Mouse (Mus musculus) heart, embryonic 15.5 days (tissue): ENCODE results near the gene Sdad1. TPM values are rescaled to one million over a fixed set of nuclear protein-coding genes. Genes with fewer than 3 reads are reported as not detected.

ENCODE experiments used
- ATAC-seq: fragments of 200-750 bp; cut with Nextera tagmentation; replicated peaks from 2 replicates; pipeline ENCODE4 v1.8.0; 2017; ENCODE audit warnings: low read depth, moderate TSS enrichment; ENCODE audit not compliant: insufficient number of reproducible peaks, insufficient read depth, low FRiP score
- H3K27ac ChIP-seq: fragments of 300-500 bp; sonication (generic); 2 replicates; pipeline ENCODE4 v1.5.1; 2015; ENCODE audit warnings: mild to moderate bottlenecking, inconsistent platforms
- H3K27me3 ChIP-seq: fragments of 300-500 bp; sonication (generic); 2 replicates; pipeline ENCODE4 v1.6.1; 2015; ENCODE audit warnings: inconsistent platforms
- H3K36me3 ChIP-seq: fragments of 300-500 bp; sonication (generic); 2 replicates; pipeline ENCODE4 v1.6.1; 2015; ENCODE audit warnings: mild to moderate bottlenecking, inconsistent platforms
- H3K4me1 ChIP-seq: fragments of 300-500 bp; sonication (generic); replicated peaks from 2 replicates; pipeline ENCODE4 v1.6.1; 2015; ENCODE audit warnings: inconsistent platforms
- H3K4me2 ChIP-seq: fragments of 300-500 bp; sonication (generic); 2 replicates; pipeline ENCODE4 v1.6.1; 2015; ENCODE audit warnings: inconsistent platforms, mild to moderate bottlenecking, moderate library complexity
- H3K4me3 ChIP-seq: fragments of 300-500 bp; sonication (generic); 2 replicates; pipeline ENCODE4 v1.5.1; 2015; ENCODE audit warnings: mild to moderate bottlenecking, inconsistent platforms
- H3K9ac ChIP-seq: fragments of 300-500 bp; sonication (generic); 2 replicates; pipeline ENCODE4 v1.6.1; 2015; ENCODE audit warnings: mild to moderate bottlenecking, inconsistent platforms
- H3K9me3 ChIP-seq: fragments of 300-500 bp; sonication (generic); replicated peaks from 2 replicates; pipeline ENCODE4 v1.6.1; 2016; ENCODE audit warnings: inconsistent platforms
- WGBS: fragments of 180-500 bp; shearing (Covaris S2); methylation state at CpG from one replicate; pipeline ENCODE4 v1.1.7; 2015; ENCODE audit warnings: mixed read lengths; 5-methylcytosine and 5-hydroxymethylcytosine counted together
- polyA plus RNA-seq: library from polyadenylated mRNA; unstranded; fragments of >200 nt; fragmentation: Nextera tagmentation; extraction: Ambion mirVana; gene quantifications from 2 replicates; pipeline ENCODE4 v1.2.1, GENCODE M21; 2015

Sdad1 gene
- polyA plus RNA-seq, 1 experiment from 2014 or later = 20.0 TPM

GRCm38 (mm10) chr5:92331635-92332338 is 21.5 kb upstream of the Sdad1 start, which contains the start of gene Art3:
TSS of gene Art3 (plus strand) at chr5:92331827.
- WGBS = 77% methylated on average over 17 of the region's 17 CpGs
- Histone ChIP-seq H3K36me3 (no peaks in the 10 kb centered on the region), H3K9ac (no peak within 1 kb of the TSS), H3K27me3 (no peaks in the 10 kb centered on the region), H3K4me3 (peak within 1 kb of the TSS; percentile 26), H3K9me3 (no peaks in the 10 kb centered on the region), H3K4me1 (peaks cover 7% of the 10 kb centered on the region), H3K27ac (peak within 1 kb of the TSS; percentile 61), H3K4me2 (peak within 1 kb of the TSS; percentile 42)
- ATAC-seq = no peak

GRCm38 (mm10) chr5:92331122-92331521 is 20.8 kb upstream of the Sdad1 start:
- H3K4me3 ChIP-seq = no peak overlapping the region
- 87% methylated on average over 12 of the region's 12 CpGs for WGBS
- no peak overlapping the region for H3K9ac ChIP-seq
- H3K4me2 ChIP-seq = no peak overlapping the region
- H3K36me3 ChIP-seq = no peaks in the 10 kb centered on the region
- H3K27ac ChIP-seq = no peak overlapping the region
- peaks cover 7% of the 10 kb centered on the region for H3K4me1 ChIP-seq
- no peak for ATAC-seq
- no peaks in the 10 kb centered on the region for H3K27me3 ChIP-seq
- H3K9me3 ChIP-seq = no peaks in the 10 kb centered on the region

GRCm38 (mm10) chr5:92327929-92328328 is 17.6 kb upstream of the Sdad1 start, which contains the start of gene Cxcl9:
TSS of gene Cxcl9 (minus strand) at chr5:92328079.
- ATAC-seq = no peak
- H3K4me1 ChIP-seq = peaks cover 14% of the 10 kb centered on the region
- no peak within 1 kb of the TSS for H3K9ac ChIP-seq
- WGBS = 80% methylated on average over 7 of the region's 7 CpGs
- H3K27ac ChIP-seq = no peak within 1 kb of the TSS
- 0 out of 2 replicates have a peak, but pooled peaks cover 4% of the 10 kb centered on the region for H3K27me3 ChIP-seq
- no peak within 1 kb of the TSS for H3K4me3 ChIP-seq
- no peak within 1 kb of the TSS for H3K4me2 ChIP-seq
- H3K36me3 ChIP-seq = no peaks in the 10 kb centered on the region
- H3K9me3 ChIP-seq = no peaks in the 10 kb centered on the region

DNA sequence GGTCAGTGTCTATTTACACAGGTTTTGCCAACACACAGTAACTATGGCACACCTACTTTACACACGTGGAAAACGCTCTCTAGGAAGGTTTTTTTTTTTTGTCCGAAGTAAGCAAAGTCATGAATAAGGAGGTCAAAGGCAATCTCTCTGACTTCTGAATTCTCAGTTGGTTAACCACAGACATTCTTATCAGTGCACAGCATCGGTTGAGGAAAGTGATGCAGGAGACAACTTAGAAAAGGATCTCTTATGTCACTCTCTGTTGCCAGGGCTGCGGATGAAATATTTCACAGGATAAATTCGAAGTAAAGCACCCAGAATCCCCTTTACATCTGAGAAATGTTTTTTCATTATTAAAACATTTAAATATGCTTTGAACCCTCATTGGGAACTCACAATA is 17.1 kb upstream of the Sdad1 start:
- peaks cover 14% of the 10 kb centered on the region for H3K4me1 ChIP-seq
- ATAC-seq = no peak
- no peak overlapping the region for H3K27ac ChIP-seq
- no peak overlapping the region for H3K9ac ChIP-seq
- 68% methylated on average over 6 of the region's 6 CpGs for WGBS
- 0 out of 2 replicates have a peak, but pooled peaks cover 4% of the 10 kb centered on the region for H3K27me3 ChIP-seq
- no peak overlapping the region for H3K4me2 ChIP-seq
- no peak overlapping the region for H3K4me3 ChIP-seq
- no peaks in the 10 kb centered on the region for H3K36me3 ChIP-seq
- no peaks in the 10 kb centered on the region for H3K9me3 ChIP-seq

- H3K4me2 ChIP-seq = no peak overlapping the region
- H3K36me3 ChIP-seq = no peaks in the 10 kb centered on the region
- H3K4me1 ChIP-seq = peaks cover 8% of the 10 kb centered on the region
- no peak overlapping the region for H3K9ac ChIP-seq
- WGBS = 29% methylated on average over 5 of the region's 5 CpGs
- H3K27ac ChIP-seq = no peak overlapping the region
- 0 out of 2 replicates have a peak, but pooled peaks cover 4% of the 10 kb centered on the region for H3K27me3 ChIP-seq
- no peak overlapping the region for H3K4me3 ChIP-seq
- H3K9me3 ChIP-seq = no peaks in the 10 kb centered on the region
- peak; percentile 50; the same call in 1 of the 2 replicates for ATAC-seq
These were observed 13.0 kb upstream of the Sdad1 start for GRCm38 (mm10) chr5:92323264-92323663.

- Histone ChIP-seq H3K27ac (no peak overlapping the region), H3K36me3 (no peaks in the 10 kb centered on the region), H3K27me3 (0 out of 2 replicates have a peak, but pooled peaks cover 4% of the 10 kb centered on the region), H3K9ac (no peak overlapping the region), H3K4me2 (no peak overlapping the region), H3K9me3 (no peaks in the 10 kb centered on the region), H3K4me1 (peaks cover 8% of the 10 kb centered on the region), H3K4me3 (no peak overlapping the region)
- no peak for ATAC-seq
- WGBS = 82% methylated on average over 4 of the region's 4 CpGs
These were observed 12.3 kb upstream of the Sdad1 start for GRCm38 (mm10) chr5:92322612-92323011.

GRCm38 (mm10) chr5:92321631-92322400 is 11.5 kb upstream of the Sdad1 start:
- Histone ChIP-seq H3K9me3 (no peaks in the 10 kb centered on the region), H3K4me1 (peaks cover 8% of the 10 kb centered on the region), H3K4me3 (no peak overlapping the region), H3K36me3 (no peaks in the 10 kb centered on the region), H3K27me3 (0 out of 2 replicates have a peak, but pooled peaks cover 4% of the 10 kb centered on the region), H3K27ac (no peak overlapping the region), H3K4me2 (no peak overlapping the region), H3K9ac (no peak overlapping the region)
- ATAC-seq = no peak
- WGBS = 55% methylated on average over 8 of the region's 8 CpGs

DNA sequence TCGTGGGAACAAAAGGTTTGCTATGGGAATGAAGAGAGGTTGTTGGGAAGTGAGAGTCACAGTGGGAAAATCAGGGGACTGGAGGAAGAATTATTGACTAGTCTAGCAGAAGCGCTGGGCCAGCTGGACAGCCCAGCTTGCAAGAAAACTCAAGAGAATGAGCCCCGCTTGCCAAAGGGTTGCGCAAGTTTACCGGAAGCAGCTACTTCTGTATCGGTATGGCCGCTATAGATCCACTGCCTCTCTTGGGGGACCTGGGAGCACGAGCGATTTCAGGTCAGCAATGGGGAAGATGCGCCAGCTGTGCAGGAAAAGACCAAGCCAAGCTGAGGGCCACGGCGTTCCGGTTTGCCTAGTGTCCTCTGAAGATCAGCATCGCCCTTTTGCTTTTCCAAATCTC is 8.3 kb upstream of the Sdad1 start:
- Histone ChIP-seq H3K9ac (no peak overlapping the region), H3K4me2 (no peak overlapping the region), H3K4me3 (no peak overlapping the region), H3K4me1 (0 out of 2 replicates have a peak, but pooled peaks cover 2% of the 10 kb centered on the region), H3K9me3 (no peaks in the 10 kb centered on the region), H3K27me3 (no peaks in the 10 kb centered on the region), H3K36me3 (no peaks in the 10 kb centered on the region), H3K27ac (no peak overlapping the region)
- no peak for ATAC-seq
- WGBS = 86% methylated on average over 14 of the region's 14 CpGs

GRCm38 (mm10) chr5:92318119-92318518 is 7.8 kb upstream of the Sdad1 start:
- Histone ChIP-seq H3K36me3 (no peaks in the 10 kb centered on the region), H3K9me3 (no peaks in the 10 kb centered on the region), H3K27ac (no peak overlapping the region), H3K27me3 (no peaks in the 10 kb centered on the region), H3K4me2 (no peak overlapping the region), H3K4me3 (no peak overlapping the region), H3K4me1 (0 out of 2 replicates have a peak, but pooled peaks cover 1% of the 10 kb centered on the region), H3K9ac (no peak overlapping the region)
- ATAC-seq = no peak
- 79% methylated on average over 7 of the region's 7 CpGs for WGBS

DNA sequence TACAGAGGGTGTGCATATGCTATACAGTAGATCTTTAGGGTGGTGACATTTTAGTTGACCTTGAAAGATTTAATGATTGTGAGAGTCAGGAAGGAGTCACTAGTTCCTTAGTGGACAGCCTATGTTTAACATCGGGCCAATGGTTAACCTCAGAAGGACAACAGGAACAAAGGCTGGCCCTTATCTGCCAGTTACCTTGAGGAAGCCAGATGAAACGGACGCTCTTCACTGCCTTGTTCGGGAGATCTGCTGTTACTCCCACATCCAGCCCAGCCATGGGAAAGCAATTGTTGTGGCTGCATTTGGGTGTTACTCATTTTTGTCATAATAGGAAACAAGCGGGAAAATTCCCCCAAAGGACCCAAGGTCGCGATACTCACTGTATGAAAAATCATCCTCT is 3.5 kb upstream of the Sdad1 start:
- no peaks in the 10 kb centered on the region for H3K27me3 ChIP-seq
- no peak overlapping the region for H3K4me2 ChIP-seq
- WGBS = 49% methylated on average over 7 of the region's 7 CpGs
- no peak for ATAC-seq
- H3K9me3 ChIP-seq = no peaks in the 10 kb centered on the region
- no peak overlapping the region for H3K9ac ChIP-seq
- peaks cover 13% of the 10 kb centered on the region for H3K4me1 ChIP-seq
- H3K4me3 ChIP-seq = no peak overlapping the region
- no peaks in the 10 kb centered on the region for H3K36me3 ChIP-seq
- H3K27ac ChIP-seq = no peak overlapping the region

GRCm38 (mm10) chr5:92312046-92312715 is 1.9 kb upstream of the Sdad1 start:
- H3K4me3 ChIP-seq = no peak overlapping the region
- H3K9me3 ChIP-seq = no peaks in the 10 kb centered on the region
- ATAC-seq = no peak
- H3K4me2 ChIP-seq = no peak overlapping the region
- peaks cover 19% of the 10 kb centered on the region for H3K4me1 ChIP-seq
- 13% methylated on average over 13 of the region's 13 CpGs for WGBS
- no peak overlapping the region for H3K9ac ChIP-seq
- no peak overlapping the region for H3K27ac ChIP-seq
- no peaks in the 10 kb centered on the region for H3K27me3 ChIP-seq
- H3K36me3 ChIP-seq = no peaks in the 10 kb centered on the region
